Mouse (Mus musculus) left cerebral cortex, adult 2 months (tissue): ENCODE measurements around the gene Efcc1. TPM values are rescaled to one million over a fixed set of nuclear protein-coding genes. Genes with fewer than 3 reads are reported as not detected.
A peak's percentile ranks its signal among the peaks of the same experiment; 100 is the strongest.

ENCODE experiments used
- DNase-seq, 2 experiments: peaks; one replicate each; pipeline ENCODE4 v3.0.0; 2021 to 2022; ENCODE audit warnings: low spot score in 2 of 2, mixed read lengths in 1 of 2; ENCODE audit errors: extremely low spot score in 1 of 2
- H3K27ac ChIP-seq: fragments of 200-600 bp; 2 replicates; pipeline ENCODE4 v1.8.1; 2022
- H3K4me3 ChIP-seq: fragments of 200-600 bp; 2 replicates; pipeline ENCODE4 v1.8.1; 2022
- CTCF ChIP-seq: fragments of 200-600 bp; IDR thresholded peaks from 2 replicates; pipeline ENCODE4 v1.8.1; 2022; ENCODE audit warnings: antibody characterized with exemption, mild to moderate bottlenecking, moderate library complexity
- intact Hi-C: fragments of 180-260 bp; cut with DNase I; formaldehyde crosslinking; loops from one replicate; pipeline ENCODE4 v1.15.1; 2025
- total RNA-seq, 2 experiments: library from RNA; stranded (reverse); gene quantifications; 2 replicates each; pipeline ENCODE4 v1.2.3; 2021

The Efcc1 gene
- total RNA-seq, 2 experiments from 2014 or later = 4.5 to 4.8 TPM

DNA sequence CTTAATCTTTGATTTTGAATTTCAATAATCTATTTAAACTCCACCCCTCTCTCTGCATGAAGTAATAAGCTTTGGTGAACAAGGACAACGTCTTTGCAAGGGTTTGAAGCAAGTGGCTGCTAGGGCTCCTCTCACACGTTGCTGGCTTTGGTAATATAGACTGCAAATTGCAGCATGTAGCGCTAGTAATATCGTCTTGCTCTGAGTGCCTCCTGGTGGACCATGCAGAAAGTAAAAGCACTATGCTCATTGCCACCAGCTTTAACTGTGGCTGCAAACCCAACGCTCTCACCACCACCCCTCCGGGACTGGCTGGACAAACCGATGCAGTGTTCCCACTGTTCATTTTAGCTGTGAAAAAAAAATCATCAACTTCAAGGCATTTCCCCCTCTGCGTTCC is 40.0 kb downstream of the Efcc1 start:
- H3K4me3 ChIP-seq = no peak overlapping the region
- no peak for DNase-seq
- H3K27ac ChIP-seq = no peak overlapping the region
- intact Hi-C loops = no loop called here
- TF ChIP-seq CTCF = peak; percentile 38

DNA sequence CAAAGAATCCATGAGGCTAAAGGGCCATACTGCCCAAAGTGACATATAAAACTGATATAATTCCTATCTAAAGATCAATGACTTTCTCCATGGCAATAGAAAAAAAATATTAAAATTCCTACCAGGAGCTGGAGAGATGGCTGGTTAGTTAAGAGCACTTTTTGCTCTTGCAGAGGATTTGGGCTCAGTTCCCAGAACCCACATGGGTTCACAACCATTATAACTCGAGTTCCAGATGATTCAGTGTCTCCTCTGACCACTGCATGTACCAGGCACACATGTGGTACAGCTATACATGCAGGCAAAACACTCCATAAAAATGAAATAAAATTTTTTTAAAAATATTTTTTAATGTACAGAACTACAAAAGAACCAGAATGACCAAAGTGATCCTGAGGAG is 43.8 kb downstream of the Efcc1 start:
- intact Hi-C loops = no loop called here
- Histone ChIP-seq H3K4me3 (no peak overlapping the region), H3K27ac (no peak overlapping the region)
- no peak for TF ChIP-seq CTCF
- no peak for DNase-seq

DNA sequence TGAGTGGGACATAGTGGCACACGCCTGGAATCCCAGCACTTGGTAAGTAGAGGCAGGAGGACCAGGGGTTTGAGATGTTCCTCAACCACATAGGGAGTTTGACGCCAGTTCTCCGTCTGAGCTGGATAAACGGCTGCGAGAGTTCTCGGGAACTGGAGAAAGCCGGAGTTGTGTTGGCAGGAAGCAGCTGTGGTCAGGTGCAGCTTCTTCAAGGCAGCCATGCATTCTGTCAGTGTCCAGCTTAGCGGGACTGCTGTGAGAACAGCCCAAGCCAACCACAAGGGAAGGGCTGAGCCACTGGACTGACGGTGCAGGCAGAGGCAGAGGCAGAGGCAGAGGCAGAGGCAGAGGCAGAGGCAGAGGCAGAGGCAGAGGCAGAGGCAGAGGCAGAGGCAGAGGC is 44.2 kb downstream of the Efcc1 start:
- H3K4me3 ChIP-seq = no peak overlapping the region
- no peak overlapping the region for H3K27ac ChIP-seq
- intact Hi-C loops = no loop called here
- DNase-seq = no peak
- no peak for TF ChIP-seq CTCF

DNA sequence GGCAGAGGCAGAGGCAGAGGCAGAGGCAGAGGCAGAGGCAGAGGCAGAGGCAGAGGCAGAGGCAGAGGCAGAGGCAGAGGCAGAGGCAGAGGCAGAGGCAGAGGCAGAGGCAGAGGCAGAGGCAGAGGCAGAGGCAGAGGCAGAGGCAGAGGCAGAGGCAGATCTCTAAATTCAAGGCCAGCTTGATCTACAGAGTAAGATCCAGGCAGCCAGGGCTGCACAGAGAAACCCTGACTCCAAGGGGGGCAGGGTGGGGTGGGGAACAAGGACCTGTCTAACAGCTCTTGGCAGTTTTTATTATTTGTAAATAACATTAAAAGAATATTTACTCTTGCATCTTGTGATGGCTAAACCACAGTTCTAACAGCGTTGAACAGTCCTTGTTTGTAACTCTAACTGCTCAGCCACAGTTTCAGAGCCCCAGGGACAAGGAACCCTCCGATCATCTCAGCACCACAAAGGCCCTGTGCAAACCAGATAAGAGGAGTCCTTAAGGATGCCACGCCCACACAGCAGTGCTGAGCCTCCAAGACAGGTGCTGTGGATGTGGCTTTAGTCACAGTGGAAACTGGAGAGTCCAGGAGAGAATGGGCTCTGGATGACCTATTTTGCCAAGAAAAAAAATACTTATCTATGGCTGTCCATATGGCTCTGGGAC is 45.0 kb downstream of the Efcc1 start:
- no peak for DNase-seq
- TF ChIP-seq CTCF = no peak
- Histone ChIP-seq H3K4me3 (no peak overlapping the region), H3K27ac (no peak overlapping the region)
- intact Hi-C loops = no loop called here

DNA sequence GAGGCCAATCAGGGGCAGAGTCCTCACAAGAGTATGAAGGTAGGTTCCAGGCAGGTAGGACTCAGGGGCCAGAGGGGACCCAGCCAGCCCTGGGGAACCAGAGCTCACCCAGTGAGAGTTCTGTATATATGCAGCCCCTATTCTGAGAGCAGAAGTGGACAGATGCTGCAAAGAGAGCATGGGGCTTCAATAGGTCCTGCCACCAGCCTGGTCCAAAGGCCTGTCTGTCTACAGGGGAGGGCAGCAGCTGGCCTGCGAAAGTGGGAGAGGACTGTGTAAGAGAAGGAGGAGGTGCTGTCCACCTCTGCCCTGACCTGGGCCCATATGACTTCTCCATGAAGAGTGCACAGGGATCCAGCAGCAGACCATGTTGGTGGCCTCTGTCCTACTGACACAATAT is 46.0 kb downstream of the Efcc1 start:
- no peak overlapping the region for H3K4me3 ChIP-seq
- intact Hi-C loops = no loop called here
- no peak for TF ChIP-seq CTCF
- no peak overlapping the region for H3K27ac ChIP-seq
- no peak for DNase-seq

DNA sequence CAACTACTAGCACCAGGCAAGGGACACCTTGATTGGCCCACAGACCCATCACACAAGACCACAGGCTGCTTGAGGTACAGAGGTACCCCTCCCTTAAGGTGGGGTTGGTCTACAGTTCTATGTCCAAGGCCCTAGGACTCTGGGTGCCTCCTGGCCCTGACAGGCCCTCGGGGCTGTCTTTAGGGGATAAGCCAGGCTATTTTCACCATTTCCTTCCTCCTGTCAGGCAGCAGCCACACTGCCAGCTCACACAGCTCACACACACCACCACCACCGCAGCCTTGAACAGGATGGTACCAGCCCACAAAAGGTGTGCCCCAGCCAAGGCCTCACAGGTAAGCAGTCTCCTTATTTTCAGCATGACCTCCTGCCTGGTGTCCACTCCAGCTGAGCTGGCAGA is 47.2 kb downstream of the Efcc1 start, which contains the start of gene Gp9:
Gene Gp9 (plus strand): TSS at position 231 of the 400 bp plus-strand sequence.
- no peak for TF ChIP-seq CTCF
- no peak for DNase-seq
- Histone ChIP-seq H3K27ac (no peak within 1 kb of the TSS), H3K4me3 (no peak within 1 kb of the TSS)
- intact Hi-C loops = no loop called here

DNA sequence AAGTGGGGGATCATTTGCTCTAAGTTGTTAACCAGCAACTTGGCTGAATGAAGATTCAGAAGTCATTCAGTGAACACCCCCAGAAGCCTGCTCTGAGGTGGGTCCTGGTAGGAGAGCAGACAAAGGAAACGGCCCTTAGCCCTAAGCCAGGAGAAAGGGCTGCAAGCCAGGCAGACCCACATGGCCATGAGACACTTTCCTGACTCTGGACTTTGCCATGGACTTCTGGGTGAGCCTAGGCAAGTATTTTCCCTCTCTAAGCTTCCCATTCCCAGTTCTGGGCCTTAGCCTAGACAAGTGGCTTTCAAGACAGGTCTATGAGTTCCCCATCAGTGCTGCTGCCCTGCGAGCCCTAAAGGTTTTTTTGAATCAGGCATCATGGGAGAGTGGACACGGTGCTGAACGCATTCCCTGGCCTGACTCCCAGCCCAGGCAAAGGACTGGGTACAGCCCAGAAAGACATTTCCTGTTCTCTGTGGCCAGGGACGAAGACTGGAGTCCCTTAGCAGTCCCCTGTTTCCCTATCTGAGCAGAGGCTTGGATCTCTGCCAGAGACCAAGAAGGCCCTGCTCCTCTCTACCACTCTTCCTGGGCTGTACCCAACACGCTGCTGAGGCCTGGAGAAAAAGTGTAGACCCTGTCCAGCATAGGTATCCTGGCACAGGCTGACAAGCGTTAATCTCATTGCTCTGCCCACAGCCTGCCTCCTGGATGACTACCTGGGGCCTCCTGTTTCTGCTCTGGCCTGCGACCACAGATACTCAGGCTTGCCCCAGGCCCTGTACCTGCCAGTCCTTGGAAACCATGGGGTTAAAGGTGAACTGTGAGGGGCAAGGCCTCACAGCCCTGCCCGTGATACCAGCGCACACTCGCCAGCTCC is 47.9 kb downstream of the Efcc1 start:
- Histone ChIP-seq H3K27ac (no peak overlapping the region), H3K4me3 (no peak overlapping the region)
- TF ChIP-seq CTCF = no peak
- no peak for DNase-seq
- intact Hi-C loops = no loop called here

DNA sequence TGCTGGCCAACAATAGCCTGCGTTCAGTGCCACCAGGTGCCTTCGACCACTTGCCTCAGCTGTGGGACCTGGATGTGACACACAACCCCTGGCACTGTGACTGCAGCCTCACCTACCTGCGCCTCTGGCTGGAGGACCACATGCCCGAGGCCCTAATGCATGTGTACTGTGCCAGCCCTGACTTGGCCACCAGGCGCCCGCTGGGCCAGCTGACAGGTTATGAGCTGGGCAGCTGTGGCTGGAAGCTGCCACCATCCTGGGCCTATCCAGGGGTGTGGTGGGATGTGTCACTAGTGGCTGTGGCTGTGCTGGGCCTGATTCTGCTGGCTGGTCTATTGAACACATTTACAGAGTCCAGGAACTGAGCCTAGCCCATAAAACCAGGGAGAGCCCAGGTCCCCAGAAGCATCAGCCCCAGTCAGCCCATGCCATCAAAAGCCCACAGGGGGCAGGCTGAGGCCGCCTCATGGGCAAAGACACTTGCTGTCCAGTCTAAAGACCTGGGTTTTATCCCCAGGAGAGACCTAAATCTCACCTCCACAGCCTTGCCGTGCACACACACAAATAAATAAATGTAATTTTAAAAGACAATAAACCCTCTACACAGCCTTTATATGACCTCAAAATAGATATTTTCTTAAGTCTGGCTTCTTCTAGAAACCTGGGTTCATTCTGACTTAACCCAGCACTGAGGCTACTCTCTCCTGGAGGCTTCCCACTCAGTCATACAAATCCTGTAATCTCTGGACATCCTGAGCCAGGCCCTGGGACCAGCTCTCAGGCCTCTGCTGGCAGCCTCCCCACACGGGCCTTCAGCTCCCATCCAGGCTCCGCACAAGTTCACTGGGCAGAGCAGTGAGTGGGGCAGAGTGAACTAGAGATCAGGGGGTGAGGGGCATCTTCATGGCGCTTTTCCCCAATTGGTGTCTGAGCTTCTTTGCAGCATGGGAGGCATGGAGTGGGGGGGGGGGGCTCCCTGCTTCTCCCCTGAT is 48.8 kb downstream of the Efcc1 start:
- DNase-seq = no peak
- Histone ChIP-seq H3K27ac (no peak overlapping the region), H3K4me3 (no peak overlapping the region)
- TF ChIP-seq CTCF = peak; percentile 23
- intact Hi-C loops = no loop called here

DNA sequence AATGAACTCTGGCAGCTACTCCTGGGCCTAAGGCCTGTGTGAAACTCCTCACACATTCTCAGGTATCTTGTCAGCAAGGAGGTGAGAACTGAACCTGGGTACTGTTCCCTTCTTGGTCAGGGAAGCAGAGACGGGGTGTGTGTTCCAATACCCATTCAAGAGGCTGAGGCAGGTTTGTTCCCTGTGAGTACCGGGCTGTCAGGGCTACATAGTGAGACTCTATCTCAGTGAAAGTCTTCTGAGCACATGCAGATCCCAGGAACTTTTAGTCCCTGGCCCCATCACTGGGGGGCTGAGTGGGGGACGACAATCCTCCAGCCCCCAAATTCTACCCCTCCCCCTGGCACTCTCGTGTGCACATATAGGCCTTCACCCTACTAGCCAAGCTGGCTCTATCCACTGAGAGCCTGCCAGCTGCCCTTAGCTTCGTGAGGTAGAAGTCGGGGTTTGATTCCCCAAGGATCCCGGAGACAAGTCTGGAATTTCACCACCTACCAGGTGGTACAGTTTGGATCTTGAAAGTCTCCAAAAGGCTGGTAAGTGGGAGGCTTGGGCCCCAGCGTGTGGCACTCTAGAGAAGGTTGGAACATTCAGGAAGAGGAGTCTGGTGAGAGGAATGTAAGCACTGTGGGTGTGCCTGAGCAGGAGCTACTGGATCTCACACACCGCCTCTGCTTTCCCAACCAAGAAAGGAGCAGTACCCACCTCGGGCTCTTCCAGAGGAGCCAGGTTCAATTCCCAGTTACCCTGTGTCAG is 50.1 kb downstream of the Efcc1 start:
- no peak for DNase-seq
- no peak overlapping the region for H3K27ac ChIP-seq
- intact Hi-C loops = no loop called here
- TF ChIP-seq CTCF = no peak
- no peak overlapping the region for H3K4me3 ChIP-seq

DNA sequence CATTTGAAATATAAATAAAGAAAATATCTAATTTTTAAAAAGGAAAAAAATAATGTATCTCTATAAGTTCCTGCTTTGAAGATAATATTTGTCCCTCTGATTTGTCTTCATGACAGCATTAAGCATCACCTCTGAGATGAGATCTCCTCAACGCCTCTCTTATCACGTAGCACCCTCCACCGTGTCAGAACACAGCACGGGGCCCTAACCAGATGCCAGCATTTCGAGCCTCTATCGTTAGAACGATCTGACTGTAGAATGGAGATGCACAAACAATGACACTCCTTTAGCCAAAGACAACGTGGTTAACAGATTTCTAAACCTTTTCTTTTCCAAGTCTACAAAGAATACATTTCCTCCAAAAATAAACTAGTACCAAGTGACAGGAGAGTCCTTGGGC is 53.4 kb downstream of the Efcc1 start:
- Histone ChIP-seq H3K27ac (no peak overlapping the region), H3K4me3 (no peak overlapping the region)
- intact Hi-C loops = no loop called here
- no peak for TF ChIP-seq CTCF
- DNase-seq = no peak

DNA sequence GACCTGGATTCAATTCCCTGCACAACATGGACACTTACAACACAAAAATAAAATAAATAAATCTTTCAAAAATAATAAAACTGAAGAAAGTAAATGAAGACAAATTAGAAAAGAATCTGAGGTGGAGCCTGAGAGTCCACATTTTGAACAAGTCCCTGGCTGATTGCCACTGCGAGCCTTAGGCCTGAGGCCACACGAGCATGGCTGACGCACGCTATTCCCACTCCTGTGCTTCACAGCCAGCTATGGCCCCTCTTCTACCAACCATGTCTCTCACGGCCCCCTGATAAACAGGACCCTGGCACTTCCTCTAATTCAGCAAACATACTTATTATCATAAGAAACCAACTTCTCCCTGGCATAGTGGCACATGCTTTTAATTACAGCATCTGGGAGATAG is 56.0 kb downstream of the Efcc1 start:
- H3K27ac ChIP-seq = no peak overlapping the region
- H3K4me3 ChIP-seq = no peak overlapping the region
- intact Hi-C loops = no loop called here
- no peak for DNase-seq
- no peak for TF ChIP-seq CTCF
